Mouse (Mus musculus) liver, embryonic 14.5 days (tissue): ENCODE measurements around the gene Thap7. TPM values are rescaled to one million over a fixed set of nuclear protein-coding genes. Genes with fewer than 3 reads are reported as not detected.
A peak's percentile ranks its signal among the peaks of the same experiment; 100 is the strongest.

Source experiments
- ATAC-seq: fragments of 200-750 bp; cut with Nextera tagmentation; 2 replicates; pipeline ENCODE4 v1.8.0; 2017; ENCODE audit warnings: moderate number of reproducible peaks, mild to moderate bottlenecking, moderate library complexity; ENCODE audit not compliant: insufficient read depth
- DNase-seq, 3 experiments: peaks; one replicate each; pipeline ENCODE4 v3.0.0-alpha.2; 2012 to 2013; ENCODE audit warnings: low read depth in 3 of 3, low spot score in 3 of 3
- H3K27ac ChIP-seq: fragments of 300-500 bp; sonication (generic); 2 replicates; pipeline ENCODE4 v1.5.1; 2014; ENCODE audit warnings: moderate library complexity, mild to moderate bottlenecking, control low read depth, inconsistent platforms
- H3K27me3 ChIP-seq: fragments of 300-500 bp; sonication (generic); 2 replicates; pipeline ENCODE4 v1.6.1; 2014; ENCODE audit warnings: mild to moderate bottlenecking, low read length, moderate library complexity; ENCODE audit not compliant: control insufficient read depth, insufficient read depth
- H3K36me3 ChIP-seq: fragments of 300-500 bp; sonication (generic); replicated peaks from 2 replicates; pipeline ENCODE4 v1.6.1; 2014; ENCODE audit warnings: low read depth; ENCODE audit not compliant: control insufficient read depth, insufficient read depth
- H3K4me1 ChIP-seq, 2 experiments: fragments of 200-500 bp in 1 of 2; fragments of 300-500 bp in 1 of 2; sonication (generic) in 1 of 2; replicated peaks; 2 replicates each; pipeline ENCODE4 v1.6.1; 2012 to 2014; ENCODE audit warnings: antibody characterized with exemption in 1 of 2, inconsistent platforms in 1 of 2, low read length in 1 of 2; ENCODE audit not compliant: control insufficient read depth in 2 of 2, insufficient read depth in 2 of 2
- H3K4me2 ChIP-seq: fragments of 300-500 bp; sonication (generic); 2 replicates; pipeline ENCODE4 v1.6.1; 2014; ENCODE audit warnings: low read depth, mild to moderate bottlenecking, control low read depth, moderate library complexity
- H3K4me3 ChIP-seq, 2 experiments: fragments of 200-500 bp in 1 of 2; fragments of 300-500 bp in 1 of 2; sonication (generic) in 1 of 2; 2 replicates each; pipeline ENCODE4 v1.5.1; 2012 to 2014; ENCODE audit warnings: low read depth in 2 of 2, low read length in 2 of 2, mild to moderate bottlenecking in 2 of 2, control low read depth in 1 of 2, inconsistent platforms in 1 of 2, moderate library complexity in 1 of 2; ENCODE audit not compliant: insufficient read depth in 1 of 2
- H3K9ac ChIP-seq: fragments of 300-500 bp; sonication (generic); replicated peaks from 2 replicates; pipeline ENCODE4 v1.6.1; 2014; ENCODE audit warnings: mild to moderate bottlenecking, control low read depth, moderate library complexity
- H3K9me3 ChIP-seq: fragments of 300-500 bp; sonication (generic); 2 replicates; pipeline ENCODE4 v1.6.1; 2016; ENCODE audit warnings: low read length, mixed read lengths; ENCODE audit not compliant: control insufficient read depth
- CTCF ChIP-seq: IDR thresholded peaks from 2 replicates; pipeline ENCODE4 v1.5.1; 2016; ENCODE audit warnings: antibody characterized with exemption, low read depth, control low read depth
- EP300 ChIP-seq: IDR thresholded peaks from 2 replicates; pipeline ENCODE4 v1.6.1; 2016; ENCODE audit warnings: antibody characterized with exemption, low read depth
- WGBS: fragments of 180-500 bp; shearing (Covaris S2); extraction: QIAGEN DNeasy Blood & Tissue Kit; methylation state at CpG from one replicate; pipeline ENCODE4 v1.1.7; 2014; ENCODE audit not compliant: insufficient replicate concordance; 5-methylcytosine and 5-hydroxymethylcytosine counted together
- polyA plus RNA-seq, 2 experiments: library from polyadenylated mRNA; depleted of rRNA in 1 of 2; stranded (reverse) in 1 of 2; unstranded in 1 of 2; fragments of >200 nt; fragmentation: Nextera tagmentation in 1 of 2; extraction: Ambion mirVana in 1 of 2; gene quantifications; 2 replicates each; pipeline versions ENCODE4 v1.2.1 to v1.2.3; 2012 to 2014

Gene Thap7
- polyA plus RNA-seq, 2 experiments = 19.7 to 20.4 TPM

- DNase-seq (no peak), ATAC-seq (peak; percentile 71)
- Histone ChIP-seq H3K4me2 (peak within 1 kb of the TSS; percentile 84), H3K27me3 (peaks cover 7% of the 10 kb centered on the region; the same call in 1 of the 2 replicates), H3K4me3 (peak within 1 kb of the TSS; percentile 42 to 58), H3K9me3 (no peaks in the 10 kb centered on the region), H3K9ac (peak within 1 kb of the TSS; percentile 45), H3K36me3 (peaks cover 12% of the 10 kb centered on the region), H3K4me1 (0 out of 4 replicates have a peak, but pooled peaks cover 0 to 2% of the 10 kb centered on the region in 2 experiments), H3K27ac (no peak within 1 kb of the TSS)
- TF ChIP-seq CTCF (no peak; the same call in 1 of the 2 replicates), EP300 (no peak)
- WGBS = 4% methylated on average over 43 of the region's 47 CpGs
Observed at GRCm38 (mm10) chr16:17489469-17490111, 41.3 kb downstream of the Thap7 start, which contains the start of gene Aifm3. Gene Aifm3 (plus strand): TSS chr16:17489611.

- peak; percentile 47 for TF ChIP-seq CTCF
- TF ChIP-seq EP300 = no peak
- no peaks in the 10 kb centered on the region for H3K9me3 ChIP-seq
- peaks cover 19% of the 10 kb centered on the region for H3K36me3 ChIP-seq
- H3K4me3 ChIP-seq = peak overlapping the region in 1 of 2 experiments; percentile 58; a peak in 2 of 4 replicates
- no peak overlapping the region for H3K9ac ChIP-seq
- H3K27me3 ChIP-seq = peaks cover 7% of the 10 kb centered on the region; the same call in 1 of the 2 replicates
- H3K4me1 ChIP-seq = 0 out of 4 replicates have a peak, but pooled peaks cover 0 to 2% of the 10 kb centered on the region in 2 experiments
- H3K27ac ChIP-seq = no peak overlapping the region
- DNase-seq (no peak), ATAC-seq (0 out of 2 replicates have a peak, but pooled peaks have one; percentile 1)
- peak overlapping the region; percentile 84 for H3K4me2 ChIP-seq
- whole genome bisulfite sequencing = 50% methylated on average over 14 of the region's 14 CpGs
Observed at GRCm38 (mm10) chr16:17488478-17489468, 42.2 kb downstream of the Thap7 start.

- Histone ChIP-seq H3K36me3 (peaks cover 25% of the 10 kb centered on the region), H3K4me2 (no peak overlapping the region), H3K9ac (no peak overlapping the region), H3K27me3 (peaks cover 7% of the 10 kb centered on the region; the same call in 1 of the 2 replicates), H3K4me3 (no peak overlapping the region), H3K4me1 (peaks cover 0 to 8% of the 10 kb centered on the region in 2 experiments; a peak in 3 of 4 replicates), H3K9me3 (no peaks in the 10 kb centered on the region), H3K27ac (no peak overlapping the region)
- DNase-seq = no peak
- ATAC-seq = no peak
- WGBS = 61% methylated on average over 3 of the region's 3 CpGs
- TF ChIP-seq CTCF (no peak), EP300 (no peak)
Observed at GRCm38 (mm10) chr16:17486505-17486904, 44.4 kb downstream of the Thap7 start.

- DNase-seq = no peak
- no peak overlapping the region for H3K4me2 ChIP-seq
- H3K4me3 ChIP-seq = no peak overlapping the region
- no peak for TF ChIP-seq CTCF
- no peak for TF ChIP-seq EP300
- no peaks in the 10 kb centered on the region for H3K9me3 ChIP-seq
- no peaks in the 10 kb centered on the region for H3K27me3 ChIP-seq
- no peak overlapping the region for H3K27ac ChIP-seq
- peaks cover 25% of the 10 kb centered on the region for H3K36me3 ChIP-seq
- ATAC-seq = peak; percentile 56; the same call in 1 of the 2 replicates
- 10% methylated on average over 2 of the region's 2 CpGs for WGBS
- peaks cover 5 to 19% of the 10 kb centered on the region in 2 experiments for H3K4me1 ChIP-seq
- H3K9ac ChIP-seq = no peak overlapping the region
Observed at GRCm38 (mm10) chr16:17481465-17481864, 49.5 kb downstream of the Thap7 start.
